Mouse (Mus musculus): ENCODE measurements at regions not wholly inside any gene's neighbourhood (a gene's known extent, or its start where the extent isn't known, plus 50 kb on each side); places are given as distances from the start of the nearest gene placed in this dataset.
"Not testable (repeated sequence)": the region's sequence is repeated elsewhere in the genome, so short reads cannot be mapped to it uniquely, and the experiment has no call there.

DNA sequence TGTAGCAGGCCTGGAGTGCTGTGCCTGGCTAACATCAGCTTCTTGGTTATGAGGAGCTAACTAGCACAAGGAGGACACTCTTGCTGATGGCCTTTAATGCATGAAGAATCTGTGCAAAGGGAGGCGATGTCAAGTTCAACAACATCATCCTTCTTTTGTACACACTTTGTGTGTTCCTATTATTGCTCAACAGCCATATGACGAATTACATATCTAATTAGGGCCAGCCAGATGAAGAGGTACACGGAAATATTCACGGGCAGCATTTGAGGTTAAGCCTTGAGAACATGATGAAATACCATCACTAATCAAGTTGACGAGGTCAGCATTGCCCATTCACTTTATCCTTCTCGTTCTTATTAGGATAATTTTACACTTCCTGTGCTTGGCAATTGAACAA, 240.2 kb downstream of the Tmem114 start:
- no peaks in the 10 kb centered on the region for H3K36me3 ChIP-seq
- no peak overlapping the region for H3K27ac ChIP-seq
- DNase-seq (ENCODE audit: low spot score) = no peak
- no peaks in the 10 kb centered on the region for H3K4me1 ChIP-seq
- no peak overlapping the region for H3K4me3 ChIP-seq
- 82% methylated on average over 6 of the region's 6 CpGs for WGBS
- H3K27me3 ChIP-seq (ENCODE audit: insufficient read depth, poor library complexity, severe bottlenecking) = no peaks in the 10 kb centered on the region
- no peaks in the 10 kb centered on the region for H3K9me3 ChIP-seq

DNA sequence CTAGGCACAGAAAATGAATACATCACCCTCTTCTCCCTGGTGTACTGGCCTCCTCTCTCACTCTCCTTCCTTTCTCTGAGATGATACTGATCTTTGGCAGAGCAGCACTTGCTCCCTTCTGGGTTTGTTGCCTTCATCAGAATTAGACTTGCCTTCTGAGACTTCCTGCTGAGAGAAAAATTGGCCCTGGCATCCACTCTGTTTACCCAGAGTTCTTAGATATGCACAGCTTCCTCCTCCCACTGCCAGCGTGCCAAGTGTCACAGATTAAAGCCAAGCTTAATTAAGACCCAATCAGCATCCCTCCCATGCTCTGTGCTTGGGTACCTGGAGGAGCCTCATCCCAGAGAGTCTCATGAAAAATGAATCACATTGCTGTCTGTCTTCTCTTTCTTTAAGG, 246.0 kb downstream of the Tmem114 start:
- H3K36me3 ChIP-seq = no peaks in the 10 kb centered on the region
- 35% methylated on average over 1 of the region's 1 CpGs for whole genome bisulfite sequencing
- H3K9me3 ChIP-seq = 0 out of 2 replicates have a peak, but pooled peaks cover 4% of the 10 kb centered on the region
- no peak overlapping the region for H3K27ac ChIP-seq
- no peak for DNase-seq (ENCODE audit: low spot score)
- no peak overlapping the region for H3K4me3 ChIP-seq
- H3K27me3 ChIP-seq (ENCODE audit: insufficient read depth, poor library complexity, severe bottlenecking) = no peaks in the 10 kb centered on the region
- no peaks in the 10 kb centered on the region for H3K4me1 ChIP-seq

DNA sequence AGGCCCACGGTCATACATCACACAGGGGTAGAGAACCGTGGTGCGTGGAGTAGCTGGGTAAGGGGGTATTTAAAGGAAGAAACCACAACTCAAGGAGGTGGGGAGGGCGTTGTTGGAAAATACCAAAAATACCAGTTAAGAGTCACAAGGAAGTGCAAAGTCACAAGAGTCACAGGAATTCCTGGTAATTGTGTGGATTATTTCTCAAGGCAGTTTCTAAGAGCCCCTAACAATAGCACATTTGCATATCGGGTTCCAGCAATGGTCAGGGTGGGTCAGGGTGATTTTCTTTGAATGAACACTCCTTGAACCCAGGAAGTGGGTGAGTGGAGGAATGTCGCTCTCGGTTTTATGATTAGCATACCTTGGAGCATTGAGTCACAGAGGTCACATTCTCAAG, 247.7 kb downstream of the Tmem114 start:
- H3K36me3 ChIP-seq; H3K27me3 ChIP-seq (ENCODE audit: insufficient read depth, poor library complexity, severe bottlenecking); H3K4me3 ChIP-seq; H3K4me1 ChIP-seq; H3K27ac ChIP-seq; DNase-seq (ENCODE audit: low spot score); H3K9me3 ChIP-seq: not testable (repeated sequence)
- WGBS = 87% methylated on average over 7 of the region's 7 CpGs

DNA sequence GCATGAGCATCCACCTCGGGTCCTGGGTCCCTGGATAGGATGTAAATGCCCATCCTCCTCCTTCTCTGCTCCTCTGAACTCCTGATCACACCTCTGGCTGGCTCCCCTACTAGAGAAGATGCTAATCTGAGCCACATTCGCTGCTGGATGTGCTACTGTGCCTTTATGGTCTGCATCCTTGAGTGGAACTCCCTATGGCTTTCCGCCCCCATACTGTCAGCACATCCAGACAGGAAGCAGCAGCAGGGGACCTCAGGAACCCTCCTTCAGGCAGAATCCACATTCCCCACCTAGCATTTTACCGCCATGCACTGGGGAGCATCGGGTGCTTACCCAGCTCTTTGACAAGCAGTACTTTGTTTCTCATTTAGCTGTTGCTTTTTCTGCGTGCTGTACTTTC, 248.8 kb downstream of the Tmem114 start:
- DNase-seq (ENCODE audit: low spot score) = no peak
- Histone ChIP-seq H3K4me3 (no peak overlapping the region), H3K27me3 (ENCODE audit: insufficient read depth, poor library complexity, severe bottlenecking) (no peaks in the 10 kb centered on the region), H3K27ac (no peak overlapping the region), H3K4me1 (no peaks in the 10 kb centered on the region), H3K9me3 (0 out of 2 replicates have a peak, but pooled peaks cover 4% of the 10 kb centered on the region), H3K36me3 (no peaks in the 10 kb centered on the region)
- 52% methylated on average over 6 of the region's 6 CpGs for WGBS
